Mouse (Mus musculus) adrenal gland, postnatal 10 days (tissue): ENCODE data around the gene Mitd1. TPM values are rescaled to one million over a fixed set of nuclear protein-coding genes. Genes with fewer than 3 reads are reported as not detected.

ENCODE experiments used
- DNase-seq: peaks from one replicate; pipeline ENCODE4 v3.0.0; 2021; ENCODE audit warnings: mixed read lengths
- long read RNA-seq, 2 experiments: library from polyadenylated mRNA; stranded (forward); transcript quantifications; one replicate each; pipeline ENCODE4 v2.0.0; 2021
- total RNA-seq, 2 experiments: library from RNA; stranded (reverse); gene quantifications; 2 replicates each; pipeline ENCODE4 v1.2.3; 2021

Mitd1 gene
- total RNA-seq, result 10 to 100 TPM; 11.1 to 14.8 TPM
- long read RNA-seq, experiment 1, transcript Mitd1-201 (7 exons, 1,231 nt), result major isoform, 9 of 18 reads
- long read RNA-seq, experiment 1, partial matches to known transcripts, result 7 of 18 reads
- long read RNA-seq, experiment 1, other reads (novel, unspliced or antisense), result 2 of 18 reads
- long read RNA-seq, experiment 2, partial matches to known transcripts, result 4 of 11 reads
- long read RNA-seq, experiment 2, other reads (novel, unspliced or antisense), result 3 of 11 reads

DNA sequence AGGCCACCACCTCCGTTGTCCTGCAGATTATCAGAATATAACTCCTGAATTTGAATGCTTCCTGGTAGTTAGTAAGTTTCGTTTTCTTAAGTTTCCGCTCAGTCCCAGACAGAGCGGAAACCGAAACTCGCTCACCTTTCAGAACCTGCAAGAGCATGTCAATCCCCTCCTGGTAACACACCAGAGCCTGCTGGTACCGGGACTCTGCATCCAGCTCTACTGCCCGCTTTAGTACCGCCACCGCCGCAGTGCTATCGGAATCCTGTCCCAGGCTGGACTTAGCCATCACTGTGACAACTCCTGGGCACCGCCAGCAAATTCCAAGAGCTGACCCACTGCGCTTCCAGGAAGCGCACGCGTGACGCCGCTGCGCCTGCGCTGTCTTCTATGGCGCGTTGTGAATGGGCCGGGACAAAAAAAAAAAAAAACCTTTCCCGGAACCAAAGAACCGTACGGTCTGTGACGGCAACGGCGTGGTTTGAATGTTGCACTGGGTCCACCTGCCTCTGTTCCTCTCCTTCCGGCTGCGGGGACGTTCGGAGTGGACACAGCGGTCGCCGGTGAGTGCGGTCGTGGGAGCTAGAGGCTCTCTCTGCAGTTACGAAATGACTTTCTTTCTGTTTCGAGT is at the start of gene Mitd1, which contains the start of gene Mrpl30:
Gene Mitd1, minus strand, starts transcription at position 387 of the 628 bp plus-strand sequence.
Gene Mrpl30, plus strand, starts transcription at position 453 of the 628 bp plus-strand sequence.
- peak; percentile 93 for DNase-seq

DNA sequence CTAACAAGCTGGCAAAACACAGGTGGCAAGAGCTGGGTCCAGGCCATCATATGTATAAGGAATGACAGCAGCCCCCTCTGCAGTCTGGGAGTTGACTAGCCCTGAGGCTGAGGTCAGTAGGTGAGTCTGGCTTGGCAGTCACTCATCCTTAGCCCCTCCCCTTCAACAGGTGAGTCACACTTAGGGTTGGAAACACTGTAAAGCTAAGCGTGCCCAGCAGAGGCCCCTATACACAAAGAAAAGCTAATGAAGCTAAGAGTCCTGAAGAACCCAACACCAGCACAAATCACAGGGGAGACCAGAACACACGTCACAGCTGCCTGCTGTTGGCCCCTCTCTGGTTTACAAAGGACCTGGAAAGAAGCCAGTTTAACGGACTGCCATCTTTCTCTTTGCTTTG is 41.6 kb upstream of the Mitd1 start:
- DNase-seq, result peak; percentile 71

DNA sequence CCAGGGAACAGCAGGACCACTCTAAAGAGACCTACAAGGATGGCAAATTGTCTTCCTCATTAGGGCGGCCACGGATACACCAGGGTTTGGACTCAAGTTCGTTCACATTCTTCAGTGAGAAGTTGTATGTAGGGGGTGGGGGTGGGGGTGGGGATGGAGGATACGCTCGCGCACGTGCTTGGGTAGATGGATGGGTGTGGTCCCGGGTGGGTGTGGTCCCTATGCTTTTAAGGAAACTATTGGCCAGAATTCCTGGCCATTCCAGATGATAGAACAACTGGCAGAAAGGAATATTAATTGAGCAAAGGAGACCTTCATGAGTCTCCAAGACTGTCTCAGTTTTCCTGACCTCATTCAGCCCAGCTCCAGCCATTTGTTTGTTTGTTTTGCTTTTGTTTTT is 35.8 kb upstream of the Mitd1 start:
- DNase-seq, result no peak

DNA sequence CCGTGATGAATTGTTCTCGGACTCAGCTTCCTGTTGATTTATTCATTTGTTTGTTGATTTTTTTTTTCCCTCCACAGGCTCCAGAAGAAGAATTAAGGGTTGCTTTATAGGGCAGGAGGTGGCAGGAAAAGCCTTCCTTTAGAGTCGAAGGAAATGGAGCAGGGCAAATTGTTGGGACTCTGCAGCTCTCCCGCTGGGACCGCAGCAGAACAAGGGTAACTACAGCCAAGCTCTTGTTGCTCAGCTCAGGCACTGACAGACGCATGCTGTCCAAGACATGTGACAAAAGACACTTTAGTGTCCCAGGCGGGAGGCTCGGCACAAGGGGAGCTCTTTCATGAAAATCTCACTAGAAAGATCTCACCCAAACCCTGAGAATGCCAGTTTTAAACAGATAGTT is 32.3 kb upstream of the Mitd1 start:
- no peak for DNase-seq

DNA sequence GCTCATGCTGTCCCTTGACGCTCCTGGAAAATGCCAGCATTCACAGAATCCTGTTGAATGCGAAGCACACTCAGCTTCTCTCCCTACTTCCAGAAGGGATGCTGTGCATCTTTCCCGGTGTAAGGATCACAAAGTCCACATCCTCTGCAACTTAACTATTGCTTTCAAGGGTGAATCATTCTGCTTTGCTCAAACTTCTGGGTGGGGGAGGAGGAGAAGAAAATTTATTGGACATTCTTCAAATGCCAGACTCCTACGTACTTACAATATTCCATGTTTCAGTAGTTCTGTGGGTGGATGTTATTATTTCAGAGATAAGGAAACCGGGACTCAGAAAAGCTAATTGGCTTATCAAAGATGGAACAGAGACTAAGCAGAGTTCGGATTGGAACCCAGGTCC is 27.9 kb upstream of the Mitd1 start:
- DNase-seq, result no peak

DNA sequence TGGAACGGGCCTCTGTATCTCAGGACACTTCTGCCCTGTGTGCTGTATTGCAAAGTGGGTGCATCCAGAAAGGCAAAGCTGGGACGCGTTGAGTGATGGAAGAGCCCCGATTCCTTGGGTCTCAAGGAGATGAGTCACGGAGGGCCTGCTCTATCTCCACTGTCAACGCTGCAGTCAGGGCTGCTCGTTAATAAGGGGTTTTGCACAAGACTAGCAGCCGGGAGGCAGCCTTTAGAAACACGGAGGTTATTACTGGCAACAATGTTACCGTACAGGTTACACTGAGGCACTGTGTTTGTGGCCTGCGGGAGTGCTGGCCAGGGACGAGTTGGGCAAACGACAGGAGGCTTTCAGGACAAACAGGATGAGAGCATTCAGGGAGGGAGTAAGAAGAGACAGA is 27.5 kb upstream of the Mitd1 start:
- DNase-seq, result no peak

DNA sequence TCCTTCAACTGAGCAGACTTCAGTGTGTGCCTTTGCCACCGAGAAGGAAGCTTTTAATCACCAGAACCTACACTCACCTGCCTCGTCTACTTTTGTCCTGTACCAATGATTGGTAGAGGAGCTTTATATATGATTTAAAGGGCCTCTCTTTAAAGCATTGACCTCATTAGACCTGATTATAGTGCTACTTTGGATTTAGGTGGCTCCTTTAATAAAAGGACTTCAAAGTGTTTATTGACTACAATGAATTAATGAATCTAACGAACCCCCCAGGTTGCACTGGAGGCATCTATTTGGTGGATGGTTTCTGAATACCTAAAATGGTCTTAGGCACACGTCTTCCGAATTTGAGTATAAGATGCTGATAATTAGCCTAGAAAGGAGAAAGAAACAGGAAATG is 26.2 kb upstream of the Mitd1 start, which contains the start of gene Lyg2:
Gene Lyg2, minus strand, starts transcription at position 101 of the 400 bp plus-strand sequence.
- DNase-seq, result no peak

DNA sequence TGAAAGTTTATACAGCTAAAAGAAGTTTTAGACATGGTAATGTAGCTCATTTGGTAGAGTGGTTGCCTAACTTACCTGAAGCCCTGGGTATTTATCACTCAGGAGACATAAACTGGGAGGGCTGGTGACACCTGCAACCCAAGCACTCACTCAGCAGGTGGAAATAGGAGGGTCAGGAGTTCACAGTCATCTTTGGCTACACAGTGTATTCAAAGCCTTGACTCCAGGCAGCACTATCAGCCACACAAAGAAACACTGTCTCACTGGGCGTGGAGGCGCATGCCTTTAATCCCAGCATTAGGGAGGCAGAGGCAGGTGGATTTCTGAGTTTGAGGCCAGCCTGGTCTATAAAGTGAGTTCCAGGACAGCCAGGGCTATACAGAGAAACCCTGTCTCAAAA is 22.5 kb upstream of the Mitd1 start:
- no peak for DNase-seq

DNA sequence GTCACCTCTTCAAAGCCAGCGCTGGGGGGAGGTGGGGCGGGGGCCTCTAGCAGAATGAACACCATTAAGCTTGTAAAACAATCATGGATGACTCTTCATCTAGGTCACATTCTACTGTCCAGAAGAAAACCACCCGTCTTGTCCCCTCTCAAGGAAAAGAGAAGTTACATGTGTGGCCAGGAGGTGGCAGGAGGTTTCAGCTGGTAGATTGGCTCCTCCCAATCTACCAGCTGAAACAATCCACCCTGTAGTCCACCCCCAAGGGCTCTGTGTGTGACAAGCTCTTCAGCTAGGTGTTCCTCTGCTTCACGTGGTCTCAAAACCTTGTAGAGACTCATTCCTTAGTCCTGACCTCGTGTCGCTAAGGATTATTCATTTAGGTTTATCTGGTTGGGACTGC is 13.0 kb upstream of the Mitd1 start:
- DNase-seq, result peak; percentile 52

DNA sequence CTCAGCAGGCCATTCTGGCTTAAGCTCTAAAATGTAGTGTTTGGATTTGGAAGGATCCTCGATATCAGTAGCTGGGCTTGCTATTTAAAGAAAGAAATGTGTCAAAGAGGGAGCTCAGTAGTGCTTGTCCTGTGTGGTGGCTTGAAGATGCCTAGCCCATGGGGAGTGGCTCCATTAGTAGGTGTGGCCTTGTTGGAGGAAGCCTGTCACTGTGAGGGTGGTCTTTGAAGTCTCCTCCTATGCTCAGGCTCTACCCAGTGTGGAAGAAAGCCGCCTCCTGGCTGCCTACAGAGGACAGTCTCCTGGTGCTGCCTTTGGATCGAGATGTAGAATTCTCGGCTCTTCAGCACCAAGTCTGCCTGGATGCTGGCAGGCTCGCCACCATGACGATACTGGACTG is 10.1 kb upstream of the Mitd1 start:
- no peak for DNase-seq

DNA sequence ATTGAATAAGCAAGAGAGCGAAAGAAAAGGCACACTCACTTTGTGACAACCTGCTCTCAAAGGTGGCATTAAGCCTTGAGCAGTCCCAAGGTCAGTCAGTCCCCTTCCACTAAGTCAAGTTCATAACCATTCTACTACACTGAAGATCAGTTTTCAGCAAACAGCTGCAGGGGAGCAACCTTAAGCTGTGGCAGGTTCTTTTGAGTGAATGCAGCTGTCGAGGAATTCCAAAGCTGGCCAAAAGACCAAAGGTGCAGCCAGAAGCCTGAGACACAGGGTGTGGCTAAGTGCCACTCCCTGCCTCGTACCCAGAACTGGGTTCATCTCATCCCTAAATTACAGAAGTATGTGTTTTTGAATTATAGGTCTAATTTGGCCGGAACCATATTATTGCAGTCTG is 9.6 kb upstream of the Mitd1 start:
- no peak for DNase-seq

DNA sequence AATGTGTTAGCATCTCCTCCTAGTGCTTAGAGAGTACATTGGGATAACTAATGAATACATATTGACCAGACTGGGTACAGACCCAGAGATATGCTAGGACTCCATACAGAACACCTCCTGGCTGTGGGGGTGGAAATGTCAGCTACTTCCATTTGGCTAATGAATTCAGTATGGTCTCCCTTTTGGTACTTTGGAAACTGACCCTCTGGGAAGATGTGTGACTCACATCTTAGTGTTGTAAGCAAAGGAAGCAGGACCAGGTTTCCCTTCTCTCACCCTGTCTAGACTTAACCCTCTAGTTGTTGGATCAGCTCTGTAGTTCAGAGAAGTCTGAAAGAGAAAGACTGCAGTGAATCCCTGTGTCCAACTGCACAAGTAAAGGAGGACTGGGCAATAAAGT is 4.4 kb upstream of the Mitd1 start:
- no peak for DNase-seq

DNA sequence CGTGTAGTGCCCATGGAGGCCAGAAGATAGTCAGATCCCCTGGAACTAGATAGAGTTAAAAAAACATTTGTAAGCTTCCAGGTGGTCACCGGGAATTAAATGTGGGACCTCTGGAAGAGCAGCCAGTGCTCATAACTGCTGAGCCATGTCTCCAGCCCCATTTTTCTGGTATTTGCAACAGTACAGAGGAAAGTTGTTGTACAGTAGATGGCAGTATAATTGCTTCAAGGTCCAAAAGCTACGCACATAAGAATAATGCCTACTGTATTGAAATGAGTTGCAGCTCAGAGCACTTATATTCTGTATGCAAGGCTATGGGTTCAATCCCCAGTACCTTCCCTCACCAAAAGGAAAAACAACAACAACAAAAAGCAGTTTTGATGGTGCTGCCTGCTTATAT is 1.2 kb upstream of the Mitd1 start:
- DNase-seq, result no peak

DNA sequence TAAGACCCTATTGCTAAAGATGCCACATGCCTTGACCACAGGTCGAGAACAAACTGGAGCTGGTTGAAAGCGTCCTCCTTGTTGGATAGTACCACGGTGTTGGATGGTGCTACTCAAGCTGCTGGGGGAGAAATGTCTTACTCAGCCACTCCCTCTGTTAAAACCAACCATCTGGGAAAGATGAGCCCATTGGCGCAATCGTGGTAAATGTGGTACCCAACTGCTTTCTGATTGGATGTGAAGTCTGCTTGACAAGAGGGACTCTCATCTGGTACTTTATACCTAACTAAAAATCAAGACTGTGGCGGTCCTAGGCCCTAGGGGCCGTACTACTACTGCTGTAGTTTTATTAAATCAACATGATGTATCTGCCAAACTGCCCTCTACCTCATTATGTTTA is 1.0 kb downstream of the Mitd1 start:
- DNase-seq, result no peak

DNA sequence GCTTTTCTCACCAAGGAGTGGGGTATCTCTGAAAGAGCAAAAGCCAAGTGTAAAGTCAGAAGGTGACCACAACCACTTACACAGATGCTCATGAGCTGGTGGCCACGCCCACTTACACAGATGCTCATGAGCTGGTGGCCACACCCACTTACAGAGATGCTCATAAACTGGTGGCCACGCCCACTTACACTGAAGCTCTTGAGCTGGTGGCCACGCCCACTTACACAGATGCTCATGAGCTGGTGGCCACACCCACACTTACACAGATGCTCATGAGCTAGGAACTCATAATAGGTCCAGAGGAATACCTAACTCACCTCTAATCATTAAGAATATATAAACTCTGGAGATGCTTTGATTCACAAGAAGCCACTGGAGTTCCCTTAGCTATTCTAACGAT is 5.8 kb downstream of the Mitd1 start:
- DNase-seq, result no peak

DNA sequence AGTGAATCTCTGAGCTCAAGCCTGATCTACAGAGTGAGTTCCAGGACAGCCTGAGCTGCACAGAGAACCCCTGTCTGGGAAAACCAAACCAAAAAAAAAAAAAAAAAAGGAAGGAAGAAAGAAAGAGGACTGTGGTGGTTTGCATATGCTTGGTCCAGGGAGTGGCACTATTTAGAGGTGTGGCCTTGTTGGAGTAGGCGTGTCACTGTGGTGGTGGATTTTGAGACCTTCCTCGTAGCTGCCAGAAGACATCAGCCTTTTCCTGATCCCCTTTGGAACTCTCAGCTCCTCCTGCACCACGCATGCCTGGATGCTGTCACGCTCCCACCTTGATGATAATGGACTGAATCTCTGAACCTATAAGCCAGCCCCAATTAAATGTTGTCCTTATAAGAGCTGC is 6.8 kb downstream of the Mitd1 start:
- DNase-seq, result no peak

DNA sequence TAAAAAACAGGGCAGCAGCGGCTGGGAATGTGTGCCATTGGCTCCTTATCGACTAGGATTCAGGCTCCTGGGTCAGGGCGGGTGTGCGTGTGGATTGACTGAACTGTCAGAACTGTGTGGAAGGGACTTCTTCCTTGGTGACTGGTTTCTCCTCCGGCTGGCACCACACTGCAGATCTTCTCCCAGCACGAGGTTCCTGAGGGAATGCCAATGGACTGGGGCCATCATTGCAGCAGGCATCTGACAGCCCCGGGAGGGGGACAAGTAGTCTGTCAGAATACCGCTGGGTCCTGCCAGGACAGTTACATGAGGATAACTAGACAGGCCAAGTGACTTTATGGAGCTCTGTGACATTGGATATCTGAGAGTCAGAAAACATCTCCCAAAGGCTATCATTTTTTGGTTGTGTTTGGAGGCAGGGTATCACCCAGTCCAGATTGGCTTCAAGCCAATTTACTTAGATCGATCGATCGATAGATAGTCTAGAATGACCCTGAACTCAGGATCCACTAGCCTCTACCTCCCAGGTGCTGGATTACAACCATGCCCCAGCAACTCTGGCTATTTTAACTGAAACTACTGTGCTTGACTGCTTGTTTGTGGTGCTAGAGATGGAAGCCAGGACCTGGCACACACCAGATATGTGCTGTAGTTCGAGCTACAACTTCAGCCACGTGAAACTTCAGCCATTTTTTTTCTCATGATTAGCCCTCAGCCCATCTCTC is 12.3 kb downstream of the Mitd1 start:
- peak; percentile 66 for DNase-seq

DNA sequence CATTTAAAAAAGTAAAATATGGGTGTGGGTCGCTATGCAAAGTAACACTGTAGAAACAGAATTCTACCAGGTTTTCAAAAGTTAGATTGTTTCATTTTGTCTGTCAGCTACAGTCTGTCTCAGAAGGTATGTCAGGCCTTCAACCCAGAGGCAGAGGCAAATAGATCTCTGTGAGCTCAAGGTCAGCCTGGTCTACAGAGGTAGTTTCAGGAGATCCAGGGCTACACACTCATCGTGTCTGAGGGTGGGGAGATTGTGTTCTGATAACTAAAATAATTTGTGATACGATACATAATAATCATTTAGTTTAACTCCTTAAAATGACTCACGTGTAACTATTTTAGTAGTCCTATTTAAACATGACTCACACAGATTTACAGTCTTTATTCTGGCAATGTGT is 17.1 kb downstream of the Mitd1 start:
- DNase-seq, result no peak

DNA sequence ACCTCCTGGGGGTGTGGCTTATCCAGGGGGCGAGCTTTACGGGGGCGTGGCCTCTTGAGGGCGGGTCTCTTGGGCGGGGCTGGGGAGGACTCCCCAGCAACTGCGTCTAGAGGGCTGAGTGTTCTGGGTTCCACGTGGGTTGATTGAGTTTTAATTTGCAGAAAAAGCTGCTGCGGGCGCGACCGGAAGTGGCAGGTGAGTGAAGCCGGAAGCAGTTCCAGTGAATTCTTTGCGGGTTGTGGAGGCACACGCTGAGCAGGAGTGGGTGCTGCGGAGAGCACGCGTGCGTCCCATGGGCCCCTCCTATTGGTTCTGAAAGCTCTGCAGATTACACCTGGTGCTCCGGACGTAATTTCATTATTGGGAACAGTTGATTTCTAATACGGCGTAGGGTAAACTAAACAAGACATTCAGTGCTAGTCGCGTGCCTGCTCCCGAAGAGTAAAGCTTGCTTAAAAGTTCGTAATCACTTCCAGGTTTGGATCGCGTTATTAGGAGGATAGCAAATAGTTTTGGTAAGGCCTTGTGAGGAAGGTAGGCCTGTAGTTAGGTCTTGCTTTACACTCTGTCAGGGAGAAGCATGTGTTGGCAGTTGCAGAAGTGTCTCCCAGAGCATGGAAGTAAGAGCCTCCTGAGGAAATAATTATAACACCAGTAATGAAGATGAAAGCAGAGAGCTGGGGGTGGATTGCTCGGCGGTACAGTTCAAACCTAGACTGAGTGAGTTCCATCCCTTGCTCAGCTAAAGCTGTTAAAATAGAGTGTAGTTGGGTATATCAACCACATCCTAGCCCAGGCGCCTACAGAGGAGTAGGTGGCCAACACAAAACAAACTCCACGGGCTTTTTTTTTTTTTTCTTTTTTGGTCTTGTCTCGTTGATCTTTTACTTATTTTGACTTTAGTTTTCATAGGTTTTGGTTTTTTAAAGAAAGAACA is 17.8 kb downstream of the Mitd1 start:
- peak; percentile 91 for DNase-seq

DNA sequence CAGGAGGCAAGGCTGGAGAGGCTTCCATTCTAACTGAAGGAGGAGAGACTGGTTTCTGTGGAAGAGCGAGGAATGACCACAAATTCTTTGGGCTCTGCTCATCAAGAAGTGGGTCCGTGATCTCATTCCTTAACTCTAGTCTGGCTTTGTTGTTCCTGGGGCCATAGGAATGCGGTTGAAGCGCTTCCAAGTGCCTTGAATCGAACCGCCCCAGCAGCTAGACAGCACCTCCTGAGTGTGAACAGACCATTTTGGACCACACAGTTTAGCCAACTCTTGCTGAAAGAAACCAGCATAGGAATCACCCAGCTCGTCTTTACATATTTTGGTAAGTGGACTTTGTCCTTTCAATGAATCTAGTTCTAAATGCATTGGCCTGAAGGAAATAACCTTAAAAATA is 18.5 kb downstream of the Mitd1 start, which contains the start of gene Lipt1:
Gene Lipt1, plus strand, starts transcription at position 35 of the 400 bp plus-strand sequence.
- DNase-seq, result no peak

DNA sequence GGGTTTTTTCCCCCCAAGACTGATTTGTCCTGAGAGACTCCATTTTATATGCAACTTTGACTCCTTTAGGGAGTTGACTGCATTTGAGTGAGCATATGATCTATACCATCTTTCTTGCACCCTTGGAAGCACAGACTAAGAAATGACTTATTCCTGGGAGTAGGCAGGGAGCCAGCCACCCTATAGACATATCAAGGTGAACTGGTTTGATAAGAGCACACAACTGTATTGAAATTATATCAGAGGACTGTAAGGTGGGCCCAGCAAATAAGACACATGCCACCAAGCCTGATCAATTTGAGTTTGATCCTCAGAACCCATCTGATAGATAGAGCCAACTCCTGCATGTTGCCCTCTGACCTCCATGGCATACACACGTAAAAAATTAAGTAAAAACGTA is 20.8 kb downstream of the Mitd1 start:
- DNase-seq, result no peak

DNA sequence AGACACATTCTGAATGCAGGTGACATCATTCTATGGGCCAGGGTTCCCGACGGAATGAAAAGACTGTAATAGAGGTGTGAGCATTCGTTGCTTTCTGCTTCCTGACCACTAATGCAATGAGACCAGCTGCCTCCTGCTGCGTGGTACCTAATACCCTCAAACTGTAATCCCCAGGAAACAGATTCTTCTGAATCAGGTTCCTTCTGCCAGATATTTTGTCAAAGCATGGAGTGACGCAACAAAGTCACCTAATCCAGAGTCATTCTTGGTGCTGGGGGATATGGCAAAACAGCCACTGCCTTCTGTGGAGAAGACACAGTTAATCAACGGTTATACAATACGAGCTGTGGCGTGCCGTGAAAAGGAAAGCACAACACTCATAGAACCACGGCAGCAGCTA is 21.6 kb downstream of the Mitd1 start:
- no peak for DNase-seq
